Mouse (Mus musculus): ENCODE measurements around the gene Mrpl20.

Mrpl20 gene

DNA sequence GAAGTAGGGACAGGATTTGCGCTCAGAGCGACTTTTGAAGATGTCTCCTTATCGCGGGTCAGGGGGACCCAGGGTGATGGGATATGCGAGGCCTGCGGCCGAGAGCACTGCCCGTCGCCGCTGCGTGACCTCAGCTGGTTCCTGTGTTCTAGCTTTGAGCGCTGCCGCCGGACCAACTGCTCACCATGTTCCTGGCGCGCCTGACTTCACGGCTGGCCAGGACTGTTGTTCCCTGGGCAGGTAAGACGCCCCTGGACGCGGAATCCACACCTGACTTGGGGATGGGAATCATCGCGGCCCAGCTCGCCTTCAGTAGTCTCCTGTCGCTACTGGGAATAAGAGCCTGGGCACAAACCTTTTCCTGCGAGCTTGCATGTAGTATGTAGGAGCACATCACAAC lies 29.2 kb downstream of the Mrpl20 start:
- DNase-seq (ENCODE audit: low spot score in 2 of 2), result no peak

DNA sequence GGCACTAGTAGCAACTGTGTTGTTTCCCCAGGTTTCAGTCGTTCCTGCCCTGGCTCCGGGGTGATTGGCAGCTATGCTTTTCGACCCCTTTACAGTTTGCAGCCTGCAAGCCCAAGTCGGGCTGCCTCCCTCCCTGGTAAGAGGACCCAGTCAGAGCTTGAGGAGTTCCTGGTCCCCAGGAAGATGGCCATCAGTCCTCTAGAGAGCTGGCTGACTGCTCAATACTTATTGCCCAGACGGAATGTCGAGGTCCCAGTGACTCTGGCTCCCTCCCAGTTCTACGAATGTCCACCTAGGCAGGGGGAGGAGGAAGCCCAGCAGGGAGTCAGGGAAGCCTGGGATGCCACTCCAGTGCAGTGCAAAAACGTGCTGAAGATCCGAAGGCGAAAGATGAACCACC lies 29.6 kb downstream of the Mrpl20 start:
- no peak for DNase-seq (ENCODE audit: low spot score in 2 of 2)

DNA sequence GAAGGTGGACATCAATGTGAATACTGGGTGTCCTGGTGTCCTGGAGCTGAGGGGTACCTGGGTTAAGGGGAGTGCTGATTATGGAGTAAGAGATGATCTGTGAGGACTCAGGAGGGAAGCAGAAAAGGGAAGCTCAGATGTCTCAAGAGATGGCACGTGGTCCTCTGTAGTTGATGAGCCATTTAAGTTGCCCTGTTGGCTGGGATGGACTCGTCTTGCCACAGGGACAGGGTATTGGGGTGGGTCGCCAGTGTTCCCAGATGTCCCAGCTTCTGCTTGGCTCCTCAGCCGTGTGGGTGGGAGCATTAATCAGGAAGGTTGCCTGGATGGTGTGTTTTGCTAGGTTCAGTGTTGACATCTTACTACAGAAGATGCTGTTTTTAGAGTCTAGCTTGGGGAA lies 30.6 kb downstream of the Mrpl20 start:
- DNase-seq (ENCODE audit: low spot score in 2 of 2), result no peak

DNA sequence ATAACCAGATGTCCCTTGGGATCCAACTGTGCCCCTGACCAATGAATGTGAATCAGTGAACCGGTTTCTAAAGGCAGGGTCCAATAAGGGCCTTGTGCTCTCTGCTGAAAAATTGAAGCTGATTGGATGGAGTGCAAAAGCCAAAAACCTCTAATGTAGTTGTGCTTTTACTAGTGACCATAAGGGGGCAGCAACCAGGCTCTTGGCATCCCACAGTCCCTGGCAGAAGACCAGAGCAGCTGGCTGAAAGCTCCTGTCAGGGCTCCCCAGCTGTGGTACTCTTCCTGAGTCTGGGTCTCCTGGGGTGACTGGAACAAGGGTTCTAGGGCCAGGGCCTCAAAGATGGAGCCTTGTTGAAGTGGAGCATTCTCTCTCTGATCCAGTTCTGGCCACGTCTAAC lies 31.2 kb downstream of the Mrpl20 start:
- peak; percentile 81 to 84 for DNase-seq (ENCODE audit: low spot score in 2 of 2)

DNA sequence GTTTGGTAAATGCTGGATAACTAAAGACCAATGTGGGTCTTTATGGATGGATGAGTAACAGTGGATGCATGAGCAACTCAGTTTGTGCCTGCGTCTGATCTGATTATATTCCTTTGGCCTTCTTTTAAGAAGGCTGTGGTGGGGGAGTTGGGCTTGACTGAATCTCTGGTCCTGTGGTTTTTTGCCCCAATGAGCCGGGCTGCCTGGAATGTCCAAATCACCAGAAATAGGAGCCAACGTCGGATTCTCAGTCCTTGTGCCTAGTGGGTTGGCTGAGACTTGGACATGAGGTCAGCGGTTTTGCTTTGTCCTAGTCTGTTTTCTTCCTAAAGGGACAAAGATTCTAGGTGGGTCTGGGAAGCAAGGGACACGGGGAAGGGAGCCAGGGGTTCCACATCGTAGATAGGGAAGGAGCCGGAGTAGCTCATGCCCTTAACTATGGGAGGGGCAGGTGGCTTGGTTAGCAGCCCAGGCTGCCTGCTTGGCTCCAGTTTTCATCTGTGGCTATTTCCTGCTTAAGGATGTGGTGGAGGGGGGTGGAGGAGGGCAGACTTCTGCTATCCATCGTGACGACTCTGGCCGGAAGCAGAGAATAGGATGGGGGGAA lies 34.8 kb downstream of the Mrpl20 start:
- peak in 1 of 2 experiments; percentile 24 for DNase-seq (ENCODE audit: low spot score in 2 of 2)

DNA sequence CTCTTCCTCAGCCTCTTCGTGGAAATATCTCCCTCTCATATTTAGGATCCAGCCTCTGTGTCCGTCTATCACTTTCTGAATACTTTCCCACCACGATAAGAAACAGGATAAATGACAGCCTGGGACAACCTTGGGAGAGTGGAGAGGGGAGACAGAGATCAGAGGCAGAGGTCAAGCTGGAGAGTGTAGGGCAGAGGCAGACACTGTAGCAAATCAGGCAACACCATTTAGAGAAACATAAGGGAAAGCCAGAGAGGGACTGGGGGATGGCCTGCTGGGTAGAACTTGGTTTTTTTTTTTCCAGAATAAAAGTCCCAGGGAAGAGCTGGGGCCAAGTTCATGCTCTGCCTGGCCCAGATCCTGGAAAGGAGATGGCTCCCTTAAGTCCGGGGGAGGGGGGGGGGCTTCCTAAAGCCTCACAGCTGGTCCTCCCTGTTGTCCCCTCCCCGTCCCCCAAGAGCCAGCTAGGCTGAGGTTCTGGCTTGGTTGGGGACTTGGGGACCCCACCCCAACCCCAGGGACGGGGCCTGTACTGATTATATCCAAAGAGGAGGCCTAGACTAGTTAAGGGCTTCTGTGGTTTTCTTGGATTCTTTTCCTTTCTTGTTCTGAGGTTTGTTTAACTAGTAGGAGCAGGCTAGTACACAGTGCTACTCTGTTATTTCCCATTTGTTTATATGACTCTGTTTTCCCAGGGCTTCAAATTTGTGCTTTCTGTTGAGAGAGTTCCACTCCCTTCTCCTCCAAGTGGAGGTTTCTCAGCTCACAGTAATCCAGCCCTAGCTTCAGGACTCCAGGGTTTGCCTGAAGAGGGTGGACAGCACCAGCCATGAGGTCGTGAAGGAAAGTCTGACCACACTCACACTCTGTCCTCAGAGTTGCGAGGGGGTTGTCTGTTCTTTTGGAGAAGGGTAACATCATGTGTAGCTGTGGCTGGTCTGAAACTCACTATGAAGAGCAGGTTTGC lies 35.8 kb downstream of the Mrpl20 start:
- DNase-seq (ENCODE audit: low spot score in 2 of 2), result peak in 1 of 2 experiments; percentile 54

DNA sequence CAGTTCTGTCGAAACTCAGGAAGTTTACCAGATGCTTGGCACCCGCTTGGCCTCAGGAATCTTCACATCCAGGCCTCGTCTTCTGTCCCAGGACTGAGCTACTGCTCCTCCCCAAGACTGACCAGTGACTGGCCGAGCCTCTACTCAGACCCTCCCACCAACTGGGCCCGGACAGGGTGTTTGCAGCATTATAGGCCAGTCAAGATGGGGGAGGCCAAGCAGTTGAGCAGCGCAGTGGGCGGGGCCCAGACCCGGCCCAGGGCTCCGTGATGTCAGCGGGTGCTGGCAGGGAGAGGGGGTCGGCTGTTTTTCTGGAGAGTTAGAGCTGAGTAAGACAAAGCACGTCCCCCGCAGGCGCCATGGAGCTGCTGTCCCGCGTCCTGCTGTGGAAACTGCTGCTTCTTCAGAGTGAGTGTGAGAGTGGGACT lies 36.8 kb downstream of the Mrpl20 start, which contains the start of gene Mxra8:
Gene Mxra8 (plus strand): TSS at position 198 of the 428 bp plus-strand sequence.
- peak; percentile 90 to 91 for DNase-seq (ENCODE audit: low spot score in 2 of 2)

DNA sequence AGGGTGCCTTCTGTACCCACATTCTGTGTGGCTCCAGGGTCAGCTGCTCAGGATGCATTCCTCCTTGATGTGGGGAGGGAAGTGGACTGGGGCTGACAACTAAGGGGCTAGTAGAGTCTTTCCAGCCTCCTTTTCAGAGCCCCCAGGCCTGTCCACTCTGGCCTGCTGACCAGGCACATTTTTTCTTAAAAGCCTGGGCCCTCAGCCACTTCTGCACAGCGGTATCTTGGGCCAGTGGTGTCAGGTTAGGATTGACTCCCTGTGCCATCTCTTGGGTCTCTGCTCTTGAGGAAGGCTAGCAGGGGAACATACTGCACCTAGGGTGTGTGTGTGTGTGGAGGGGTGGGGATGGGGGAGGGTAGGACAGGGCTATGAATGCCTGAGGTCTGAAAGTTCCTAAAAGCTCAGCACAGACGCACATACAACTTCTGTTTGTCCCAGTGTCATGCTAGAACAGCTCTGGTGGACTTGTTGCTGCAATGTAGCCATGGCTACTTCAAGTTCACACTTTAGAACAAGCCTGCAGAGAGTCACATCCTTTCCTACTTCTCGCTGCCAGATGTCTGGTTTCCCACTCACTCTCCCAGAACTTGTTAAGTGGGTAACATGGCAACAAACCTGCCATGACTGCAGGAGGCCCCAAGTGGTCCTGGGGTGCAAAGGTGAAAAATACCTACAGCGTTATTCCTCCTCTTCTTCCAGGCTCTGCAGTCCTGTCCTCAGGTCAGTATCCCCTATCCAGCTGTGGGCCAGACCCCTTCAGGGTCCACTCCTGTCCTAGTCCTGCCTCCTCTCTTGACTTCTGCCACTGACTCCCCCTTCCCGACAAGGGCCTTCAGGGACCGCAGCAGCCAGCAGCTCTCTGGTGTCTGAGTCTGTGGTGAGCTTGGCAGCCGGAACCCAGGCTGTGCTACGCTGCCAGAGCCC lies 37.7 kb downstream of the Mrpl20 start:
- peak in 1 of 2 experiments; percentile 25 for DNase-seq (ENCODE audit: low spot score in 2 of 2)

DNA sequence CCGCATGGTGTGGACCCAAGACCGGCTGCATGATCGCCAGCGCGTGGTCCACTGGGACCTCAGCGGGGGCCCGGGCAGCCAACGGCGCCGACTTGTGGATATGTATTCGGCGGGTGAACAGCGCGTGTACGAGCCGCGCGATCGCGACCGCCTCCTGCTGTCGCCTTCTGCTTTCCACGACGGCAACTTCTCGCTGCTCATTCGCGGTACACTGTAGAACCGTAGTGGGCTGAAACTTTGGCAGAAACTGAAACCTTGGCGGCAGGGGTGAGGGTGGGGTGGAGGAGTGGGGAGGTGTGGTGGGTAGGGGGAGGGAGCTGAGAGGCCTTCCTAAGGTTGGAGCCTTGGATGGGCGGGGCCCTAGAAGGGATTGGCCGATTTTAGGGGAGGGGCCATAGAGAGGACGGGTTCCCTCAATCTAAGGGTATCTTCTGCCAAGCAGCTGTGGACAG lies 38.4 kb downstream of the Mrpl20 start:
- DNase-seq (ENCODE audit: low spot score in 2 of 2), result peak in 1 of 2 experiments; percentile 68

DNA sequence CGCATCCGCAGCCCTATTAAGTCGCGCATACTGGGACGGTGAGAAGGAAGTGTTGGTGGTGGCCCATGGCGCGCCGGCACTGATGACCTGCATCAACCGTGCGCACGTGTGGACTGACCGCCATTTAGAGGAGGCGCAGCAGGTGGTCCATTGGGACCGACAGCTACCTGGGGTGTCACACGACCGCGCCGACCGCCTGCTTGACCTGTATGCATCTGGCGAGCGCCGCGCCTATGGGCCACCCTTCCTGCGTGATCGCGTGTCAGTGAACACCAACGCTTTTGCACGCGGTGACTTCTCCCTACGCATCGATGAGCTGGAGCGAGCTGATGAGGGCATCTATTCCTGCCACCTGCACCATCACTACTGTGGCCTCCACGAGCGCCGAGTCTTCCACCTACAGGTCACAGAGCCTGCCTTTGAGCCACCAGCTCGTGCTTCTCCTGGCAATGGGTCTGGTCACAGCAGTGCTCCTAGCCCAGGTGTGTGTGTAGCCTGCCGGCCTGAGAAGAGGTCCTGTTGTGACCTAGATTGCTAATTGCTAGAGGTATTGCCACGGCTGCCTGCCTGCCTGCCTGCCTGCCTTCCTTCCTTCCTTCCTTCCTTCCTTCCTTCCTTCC lies 39.1 kb downstream of the Mrpl20 start:
- peak in 1 of 2 experiments; percentile 17 for DNase-seq (ENCODE audit: low spot score in 2 of 2)

DNA sequence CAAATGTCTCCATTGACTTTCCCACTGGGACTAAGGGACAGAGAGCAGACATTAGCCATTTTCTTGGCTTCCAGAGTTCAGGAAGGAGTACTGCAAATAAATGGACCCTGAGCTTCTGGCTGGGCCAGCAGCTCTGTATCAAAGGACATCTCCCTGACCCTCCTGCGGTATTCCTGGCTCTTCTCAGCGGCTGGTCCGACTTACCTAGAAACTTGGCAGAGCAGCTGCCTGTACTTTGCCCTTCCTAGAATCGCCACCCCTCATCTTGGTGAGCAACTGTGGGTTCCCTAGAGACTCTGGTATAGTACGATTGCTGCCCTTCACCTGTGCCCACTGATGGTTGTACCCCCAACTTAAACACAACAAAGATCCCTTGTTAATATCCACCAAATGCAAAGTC lies 40.6 kb downstream of the Mrpl20 start:
- no peak for DNase-seq (ENCODE audit: low spot score in 2 of 2)

DNA sequence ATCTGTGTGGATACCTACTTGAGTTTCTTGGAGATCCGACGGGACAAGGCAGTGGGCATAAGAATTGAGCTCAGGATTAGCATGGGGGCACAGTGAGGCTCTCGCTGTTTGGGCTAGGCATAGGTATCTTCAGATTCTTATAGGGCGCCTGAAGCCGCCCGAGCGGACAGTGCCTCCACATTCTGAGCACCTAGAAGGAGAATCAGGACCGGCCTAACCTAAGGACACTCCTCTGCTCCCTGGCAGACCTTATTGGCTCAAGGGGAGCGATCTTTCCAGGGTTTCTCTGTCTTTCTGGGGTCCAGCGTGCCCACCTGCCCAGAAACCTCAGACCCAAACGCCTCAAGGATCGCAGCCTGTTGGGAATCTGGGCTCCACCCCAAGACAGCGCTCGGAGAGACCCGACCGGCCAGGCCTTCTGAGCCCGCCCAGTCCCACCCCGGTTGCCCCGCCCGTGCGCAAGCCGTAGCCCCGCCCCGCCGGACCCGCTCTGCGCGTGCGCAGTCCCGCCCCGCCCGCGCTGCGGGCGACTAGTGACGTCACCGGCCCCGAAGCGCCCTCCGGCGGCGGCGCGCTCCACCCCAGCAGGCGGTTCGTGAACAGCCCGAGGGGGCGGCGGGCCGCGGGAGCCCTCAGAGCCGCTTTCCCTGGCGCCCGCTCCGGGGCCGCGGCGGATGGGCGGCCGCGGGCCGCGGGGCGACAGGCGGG lies 44.3 kb downstream of the Mrpl20 start, which contains the start of gene Dvl1:
Gene Dvl1 (plus strand): TSS at position 532 of the 708 bp plus-strand sequence.
- peak; percentile 96 for DNase-seq (ENCODE audit: low spot score in 2 of 2)

DNA sequence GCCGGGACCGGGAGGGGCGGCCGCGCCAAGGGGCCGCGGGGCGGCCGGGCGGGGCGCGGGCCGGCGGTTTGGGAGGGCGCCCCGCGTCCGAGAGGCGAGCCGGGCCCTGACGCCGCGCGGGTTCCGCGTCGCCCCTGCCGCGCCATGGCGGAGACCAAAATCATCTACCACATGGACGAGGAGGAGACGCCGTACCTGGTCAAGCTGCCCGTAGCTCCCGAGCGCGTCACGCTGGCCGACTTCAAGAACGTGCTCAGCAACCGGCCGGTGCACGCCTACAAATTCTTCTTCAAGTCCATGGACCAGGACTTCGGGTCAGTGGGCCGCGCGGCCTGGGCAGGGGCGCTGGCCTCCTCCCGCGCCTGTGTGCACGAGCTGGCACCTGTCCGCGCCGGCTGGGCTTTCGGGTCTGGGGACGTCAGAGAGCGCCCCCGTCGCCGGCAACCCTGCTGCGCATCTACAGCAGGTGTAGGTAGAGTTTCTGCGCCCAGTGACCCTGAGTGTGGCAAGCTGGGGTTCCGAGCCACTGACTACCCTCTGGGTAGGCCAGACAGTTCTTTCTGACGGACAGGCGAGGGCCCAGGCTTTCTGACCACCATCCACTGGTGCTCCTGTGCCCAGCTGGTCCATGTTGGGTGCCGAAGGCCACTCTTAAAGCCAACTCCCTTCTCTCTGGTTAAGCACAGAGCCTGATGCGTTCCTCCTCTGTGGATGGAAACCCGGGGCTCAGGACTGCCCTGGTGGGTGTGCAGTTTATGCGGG lies 45.1 kb downstream of the Mrpl20 start:
- DNase-seq (ENCODE audit: low spot score in 2 of 2), result peak in 1 of 2 experiments; percentile 42

DNA sequence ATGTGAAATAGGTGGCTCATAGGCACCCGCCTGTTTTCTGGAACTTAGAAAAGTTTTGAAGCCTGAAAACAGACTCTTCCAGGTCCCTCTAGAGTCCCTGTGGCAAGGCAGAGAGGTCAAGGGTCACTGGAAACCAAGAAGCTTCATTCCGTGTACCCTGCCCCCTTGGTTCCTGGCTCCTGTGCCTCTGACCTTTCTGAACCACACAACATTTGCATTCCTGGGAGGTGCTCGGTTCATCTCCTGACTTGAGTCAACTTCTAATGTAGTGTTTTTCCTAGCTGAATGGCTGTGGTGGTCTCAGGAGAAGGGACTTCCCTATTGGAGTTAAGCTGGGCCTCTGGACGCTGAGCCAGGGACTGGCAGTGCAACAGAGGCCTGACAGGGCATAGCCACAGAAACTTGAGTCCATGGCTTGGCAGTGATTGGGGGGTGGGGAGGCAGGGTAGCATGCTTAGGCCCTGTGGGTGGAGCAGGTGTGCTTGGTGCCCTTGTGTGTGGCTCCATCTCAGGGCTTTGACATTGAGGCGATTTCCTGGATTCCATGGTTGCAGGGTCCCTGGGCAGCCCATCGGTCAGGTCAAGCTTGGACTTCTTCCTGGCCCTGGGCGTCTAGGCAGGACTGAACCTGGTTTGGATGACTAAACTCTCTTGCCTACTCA lies 45.9 kb downstream of the Mrpl20 start:
- DNase-seq (ENCODE audit: low spot score in 2 of 2), result no peak

DNA sequence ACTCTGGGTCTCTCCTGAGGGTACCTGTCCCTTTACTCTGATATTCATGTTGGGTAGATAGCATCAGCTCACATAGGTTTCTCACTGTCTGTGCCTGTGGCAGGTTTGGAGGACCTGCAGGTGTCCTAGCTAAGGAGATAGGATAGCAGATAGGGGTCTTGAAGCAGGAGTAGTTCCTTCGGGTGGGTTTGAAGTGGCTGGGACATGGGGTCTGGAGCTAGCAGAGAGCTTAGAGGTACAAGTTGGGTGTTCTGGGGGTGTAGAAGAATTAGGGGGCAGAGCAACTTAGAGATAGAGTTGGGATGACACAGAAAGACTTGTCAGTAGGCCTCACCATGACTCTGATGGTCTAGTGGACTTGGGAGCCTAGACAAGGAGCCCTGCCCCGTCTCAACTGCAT lies 46.7 kb downstream of the Mrpl20 start:
- DNase-seq (ENCODE audit: low spot score in 2 of 2), result no peak

DNA sequence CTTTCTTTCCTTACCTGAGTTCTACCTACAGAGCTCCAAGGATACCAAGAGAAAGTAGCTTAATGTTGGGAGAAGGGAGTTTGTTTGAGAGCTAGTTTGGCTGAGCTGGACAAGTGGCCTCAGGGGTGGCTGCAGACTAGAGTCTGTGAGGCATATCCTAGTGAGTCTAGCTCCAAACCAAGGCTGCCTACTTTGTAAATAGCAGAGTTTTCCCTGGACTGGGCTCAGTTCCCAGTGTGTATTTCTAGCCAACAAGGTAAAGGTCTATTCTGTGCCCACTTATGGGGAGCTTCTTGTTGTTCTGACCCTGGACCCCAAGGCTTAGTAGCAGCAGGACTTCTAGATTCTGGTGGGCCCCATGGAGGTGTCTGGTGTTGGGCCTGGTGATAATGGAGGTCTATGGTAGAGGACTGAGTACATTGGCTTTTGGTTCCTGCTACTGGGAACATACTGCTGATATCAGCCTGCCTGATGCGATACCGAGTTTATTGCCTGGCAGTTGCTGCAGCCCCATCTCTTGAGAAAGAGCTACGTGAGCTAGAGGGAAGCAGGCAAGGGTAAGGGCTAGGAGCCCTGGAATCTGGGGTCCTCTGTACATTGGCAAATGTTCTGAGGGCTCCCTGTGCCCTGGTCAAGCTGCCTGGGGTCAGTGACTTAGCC lies 47.2 kb downstream of the Mrpl20 start:
- DNase-seq (ENCODE audit: low spot score in 2 of 2), result no peak

DNA sequence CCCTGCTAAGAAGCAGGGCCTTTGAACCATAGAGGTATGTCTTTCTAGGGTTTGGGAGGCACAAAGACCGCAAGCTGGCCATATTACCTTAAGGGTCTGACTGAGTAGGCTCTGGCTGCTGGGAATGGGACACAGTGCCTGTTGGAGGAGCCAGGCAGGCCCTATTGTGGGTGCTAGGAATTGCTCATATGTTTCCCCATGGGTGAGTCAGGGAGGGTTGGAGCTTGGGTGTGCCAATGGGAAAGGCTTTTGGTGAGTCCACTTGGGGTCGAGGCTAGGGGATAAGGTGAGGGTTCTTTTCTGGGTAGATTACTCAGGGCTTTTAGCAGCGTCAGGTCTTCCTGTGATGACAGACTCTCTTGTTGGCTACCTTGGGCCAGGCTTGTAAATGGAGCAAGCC lies 48.7 kb downstream of the Mrpl20 start:
- no peak for DNase-seq (ENCODE audit: low spot score in 2 of 2)

DNA sequence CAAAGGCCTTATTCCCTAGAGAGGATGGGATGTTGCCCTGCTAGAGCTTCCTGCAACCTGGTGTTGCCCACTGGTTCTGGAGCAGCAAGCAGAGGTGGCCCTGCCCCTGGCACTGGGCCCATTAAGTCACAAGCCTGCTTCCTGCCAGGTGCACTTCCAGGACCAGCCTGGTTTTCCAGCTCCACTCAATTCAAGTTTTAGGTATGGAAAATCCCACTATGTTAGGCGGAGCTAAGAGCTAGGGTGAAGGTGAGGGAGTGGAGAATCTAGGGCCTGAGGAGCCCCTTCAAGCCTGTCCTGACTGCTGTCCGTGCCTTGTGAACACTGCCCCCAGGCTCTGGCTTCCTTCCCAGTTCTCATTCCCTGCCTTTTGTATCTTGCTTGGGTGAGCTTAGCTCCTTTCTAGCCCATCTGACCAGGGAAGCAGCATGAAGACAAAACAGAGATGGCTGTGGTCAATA lies 49.3 kb downstream of the Mrpl20 start:
- DNase-seq (ENCODE audit: low spot score in 2 of 2), result no peak

DNA sequence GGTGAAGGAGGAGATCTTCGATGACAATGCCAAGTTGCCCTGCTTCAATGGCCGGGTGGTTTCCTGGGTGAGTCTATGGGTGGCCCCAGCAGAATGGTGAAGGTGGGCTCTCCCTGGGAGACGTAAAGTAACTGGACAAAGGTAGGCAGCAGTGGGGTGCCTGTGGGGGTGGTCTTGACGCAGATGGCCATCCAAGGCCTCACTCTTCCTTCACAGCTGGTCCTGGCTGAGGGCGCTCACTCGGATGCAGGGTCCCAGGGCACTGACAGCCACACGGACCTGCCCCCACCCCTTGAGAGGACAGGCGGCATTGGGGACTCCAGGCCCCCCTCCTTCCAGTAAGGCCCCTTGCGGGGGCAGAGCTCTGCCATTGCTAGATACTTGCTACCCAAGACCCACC lies 50.7 kb downstream of the Mrpl20 start:
- DNase-seq (ENCODE audit: low spot score in 2 of 2), result no peak

All from urinary bladder, postnatal 4 days (tissue).